Mouse (Mus musculus): ENCODE results near the gene Mst1r. TPM values are rescaled to one million over a fixed set of nuclear protein-coding genes. Genes with fewer than 3 reads are reported as not detected.

The Mst1r gene
- polyA plus RNA-seq, 1 experiment from 2014 or later, result 1.1 TPM

- H3K9ac ChIP-seq (ENCODE audit: low read depth, low read length), result no peak overlapping the region
- no peak overlapping the region; the same call in 1 of the 2 replicates for H3K4me3 ChIP-seq (replicated peaks; ENCODE audit: low read depth, low read length)
- DNase-seq (ENCODE audit: low spot score) (no peak), ATAC-seq (replicated peaks; ENCODE audit: low FRiP score, low read depth) (no peak)
- H3K27ac ChIP-seq, result no peak overlapping the region
- H3K27me3 ChIP-seq (ENCODE audit: insufficient read depth, low read length), result no peaks in the 10 kb centered on the region
- 29% methylated on average over 18 of the region's 18 CpGs for WGBS
- peak overlapping the region; percentile 33 for H3K4me2 ChIP-seq (ENCODE audit: low read length)
- no peaks in the 10 kb centered on the region for H3K9me3 ChIP-seq (replicated peaks; ENCODE audit: low read length)
- no peak for TF ChIP-seq CTCF (IDR thresholded peaks at IDR 0.05; ENCODE audit: low read depth)
- peaks cover 16% of the 10 kb centered on the region for H3K4me1 ChIP-seq (replicated peaks; ENCODE audit: insufficient read depth, low read length)
- no peaks in the 10 kb centered on the region for H3K36me3 ChIP-seq (ENCODE audit: insufficient read depth, low read length)
These were observed 1.9 kb downstream of the Mst1r start for GRCm38 (mm10) chr9:107908410-107909158.

- H3K36me3 ChIP-seq (ENCODE audit: insufficient read depth, low read length), result no peaks in the 10 kb centered on the region
- H3K9ac ChIP-seq (ENCODE audit: low read depth, low read length), result no peak overlapping the region
- H3K4me1 ChIP-seq (replicated peaks; ENCODE audit: insufficient read depth, low read length), result peaks cover 16% of the 10 kb centered on the region
- H3K27me3 ChIP-seq (ENCODE audit: insufficient read depth, low read length), result no peaks in the 10 kb centered on the region
- no peak for ATAC-seq (replicated peaks; ENCODE audit: low FRiP score, low read depth)
- no peak overlapping the region for H3K27ac ChIP-seq
- WGBS, result 82% methylated on average over 15 of the region's 15 CpGs
- H3K4me3 ChIP-seq (replicated peaks; ENCODE audit: low read depth, low read length), result no peak overlapping the region
- H3K4me2 ChIP-seq (ENCODE audit: low read length), result no peak overlapping the region
- TF ChIP-seq CTCF (IDR thresholded peaks at IDR 0.05; ENCODE audit: low read depth), result no peak
- DNase-seq (ENCODE audit: low spot score), result no peak
- H3K9me3 ChIP-seq (replicated peaks; ENCODE audit: low read length), result no peaks in the 10 kb centered on the region
These were observed 3.5 kb downstream of the Mst1r start for GRCm38 (mm10) chr9:107910025-107910769.

GRCm38 (mm10) chr9:107914764-107915420 lies 8.2 kb downstream of the Mst1r start:
- Histone ChIP-seq H3K27ac (no peak overlapping the region), H3K9me3 (replicated peaks; ENCODE audit: low read length) (no peaks in the 10 kb centered on the region), H3K4me2 (ENCODE audit: low read length) (no peak overlapping the region), H3K27me3 (ENCODE audit: insufficient read depth, low read length) (no peaks in the 10 kb centered on the region), H3K9ac (ENCODE audit: low read depth, low read length) (no peak overlapping the region), H3K4me1 (replicated peaks; ENCODE audit: insufficient read depth, low read length) (no peaks in the 10 kb centered on the region; the same call in 1 of the 2 replicates), H3K36me3 (ENCODE audit: insufficient read depth, low read length) (no peaks in the 10 kb centered on the region), H3K4me3 (replicated peaks; ENCODE audit: low read depth, low read length) (no peak overlapping the region)
- no peak for TF ChIP-seq CTCF (IDR thresholded peaks at IDR 0.05; ENCODE audit: low read depth)
- DNase-seq (ENCODE audit: low spot score) (no peak), ATAC-seq (replicated peaks; ENCODE audit: low FRiP score, low read depth) (no peak)
- 42% methylated on average over 16 of the region's 16 CpGs for WGBS

- no peak for TF ChIP-seq CTCF (IDR thresholded peaks at IDR 0.05; ENCODE audit: low read depth)
- WGBS, result 25% methylated on average over 13 of the region's 13 CpGs
- Histone ChIP-seq H3K9me3 (replicated peaks; ENCODE audit: low read length) (no peaks in the 10 kb centered on the region), H3K27me3 (ENCODE audit: insufficient read depth, low read length) (no peaks in the 10 kb centered on the region), H3K4me1 (replicated peaks; ENCODE audit: insufficient read depth, low read length) (no peaks in the 10 kb centered on the region; the same call in 1 of the 2 replicates), H3K4me3 (replicated peaks; ENCODE audit: low read depth, low read length) (no peak overlapping the region), H3K36me3 (ENCODE audit: insufficient read depth, low read length) (no peaks in the 10 kb centered on the region), H3K9ac (ENCODE audit: low read depth, low read length) (no peak overlapping the region), H3K27ac (no peak overlapping the region), H3K4me2 (ENCODE audit: low read length) (no peak overlapping the region)
- peak; percentile 53 for DNase-seq (ENCODE audit: low spot score)
- ATAC-seq (replicated peaks; ENCODE audit: low FRiP score, low read depth), result peak; percentile 29; the same call in 1 of the 2 replicates
These were observed 11.4 kb downstream of the Mst1r start for GRCm38 (mm10) chr9:107917895-107918608.

- Histone ChIP-seq H3K4me1 (replicated peaks; ENCODE audit: insufficient read depth, low read length) (no peaks in the 10 kb centered on the region; the same call in 1 of the 2 replicates), H3K4me2 (ENCODE audit: low read length) (no peak overlapping the region), H3K27me3 (ENCODE audit: insufficient read depth, low read length) (no peaks in the 10 kb centered on the region), H3K9me3 (replicated peaks; ENCODE audit: low read length) (no peaks in the 10 kb centered on the region), H3K9ac (ENCODE audit: low read depth, low read length) (no peak overlapping the region), H3K36me3 (ENCODE audit: insufficient read depth, low read length) (no peaks in the 10 kb centered on the region), H3K27ac (no peak overlapping the region), H3K4me3 (replicated peaks; ENCODE audit: low read depth, low read length) (no peak overlapping the region)
- WGBS, result 89% methylated on average over 6 of the region's 6 CpGs
- ATAC-seq (replicated peaks; ENCODE audit: low FRiP score, low read depth) (no peak), DNase-seq (ENCODE audit: low spot score) (no peak)
- no peak for TF ChIP-seq CTCF (IDR thresholded peaks at IDR 0.05; ENCODE audit: low read depth)
These were observed 12.2 kb downstream of the Mst1r start for GRCm38 (mm10) chr9:107918884-107919283.

- no peak overlapping the region for H3K4me2 ChIP-seq (ENCODE audit: low read length)
- DNase-seq (ENCODE audit: low spot score), result no peak
- no peak for TF ChIP-seq CTCF (IDR thresholded peaks at IDR 0.05; ENCODE audit: low read depth)
These were observed 12.8 kb downstream of the Mst1r start for GRCm38 (mm10) chr9:107919441-107919840.

More at GRCm38 (mm10) chr9:107919441-107919840, 12.8 kb downstream of the Mst1r start:
- no peaks in the 10 kb centered on the region for H3K9me3 ChIP-seq (replicated peaks; ENCODE audit: low read length)
- H3K36me3 ChIP-seq (ENCODE audit: insufficient read depth, low read length), result no peaks in the 10 kb centered on the region
- H3K27me3 ChIP-seq (ENCODE audit: insufficient read depth, low read length), result no peaks in the 10 kb centered on the region
- ATAC-seq (replicated peaks; ENCODE audit: low FRiP score, low read depth), result no peak
- no peak overlapping the region for H3K4me3 ChIP-seq (replicated peaks; ENCODE audit: low read depth, low read length)
- H3K4me1 ChIP-seq (replicated peaks; ENCODE audit: insufficient read depth, low read length), result no peaks in the 10 kb centered on the region; the same call in 1 of the 2 replicates
- no peak overlapping the region for H3K9ac ChIP-seq (ENCODE audit: low read depth, low read length)
- 89% methylated on average over 5 of the region's 5 CpGs for WGBS
- no peak overlapping the region for H3K27ac ChIP-seq

Data from kidney, postnatal 0 days (tissue).